Mouse (Mus musculus): ENCODE measurements around the gene Hes7. TPM values are rescaled to one million over a fixed set of nuclear protein-coding genes. Genes with fewer than 3 reads are reported as not detected.

Gene Hes7
- polyA plus RNA-seq, 1 experiment, result 0.44 TPM

GRCm38 (mm10) chr11:69073951-69074775 lies 46.0 kb upstream of the Hes7 start:
- WGBS, result 81% methylated on average over 6 of the region's 6 CpGs
- H3K36me3 ChIP-seq (ENCODE audit: control insufficient read depth, insufficient read depth, low read length), result no peaks in the 10 kb centered on the region
- H3K27me3 ChIP-seq (ENCODE audit: control insufficient read depth, insufficient read depth, low read length), result no peaks in the 10 kb centered on the region
- no peak for DNase-seq (ENCODE audit: low read depth in 1 of 2, low spot score in 2 of 2)
- TF ChIP-seq CTCF (IDR thresholded peaks at IDR 0.05; ENCODE audit: extremely low read depth, insufficient read depth, insufficient read length, insufficient replicate concordance) (no peak), POLR2A (IDR thresholded peaks at IDR 0.05; ENCODE audit: low read depth, low read length) (no peak)
- peaks cover 8% of the 10 kb centered on the region; the same call in 1 of the 2 replicates for H3K4me1 ChIP-seq (ENCODE audit: control insufficient read depth, insufficient read depth, insufficient read length)
- peak overlapping the region; percentile 35; the same call in 1 of the 2 replicates for H3K27ac ChIP-seq (ENCODE audit: insufficient read depth, low read length)
- no peak overlapping the region for H3K4me3 ChIP-seq (ENCODE audit: extremely low read depth, insufficient read depth, insufficient read length)

- WGBS, result 81% methylated on average over 2 of the region's 2 CpGs
- H3K27ac ChIP-seq (ENCODE audit: insufficient read depth, low read length), result no peak overlapping the region
- no peaks in the 10 kb centered on the region for H3K27me3 ChIP-seq (ENCODE audit: control insufficient read depth, insufficient read depth, low read length)
- peaks cover 9% of the 10 kb centered on the region; the same call in 1 of the 2 replicates for H3K4me1 ChIP-seq (ENCODE audit: control insufficient read depth, insufficient read depth, insufficient read length)
- DNase-seq (ENCODE audit: low read depth in 1 of 2, low spot score in 2 of 2), result no peak
- no peaks in the 10 kb centered on the region for H3K36me3 ChIP-seq (ENCODE audit: control insufficient read depth, insufficient read depth, low read length)
- H3K4me3 ChIP-seq (ENCODE audit: extremely low read depth, insufficient read depth, insufficient read length), result no peak overlapping the region
- TF ChIP-seq POLR2A (IDR thresholded peaks at IDR 0.05; ENCODE audit: low read depth, low read length) (no peak), CTCF (IDR thresholded peaks at IDR 0.05; ENCODE audit: extremely low read depth, insufficient read depth, insufficient read length, insufficient replicate concordance) (no peak)
Observed at GRCm38 (mm10) chr11:69074776-69075069, 45.5 kb upstream of the Hes7 start.

DNA sequence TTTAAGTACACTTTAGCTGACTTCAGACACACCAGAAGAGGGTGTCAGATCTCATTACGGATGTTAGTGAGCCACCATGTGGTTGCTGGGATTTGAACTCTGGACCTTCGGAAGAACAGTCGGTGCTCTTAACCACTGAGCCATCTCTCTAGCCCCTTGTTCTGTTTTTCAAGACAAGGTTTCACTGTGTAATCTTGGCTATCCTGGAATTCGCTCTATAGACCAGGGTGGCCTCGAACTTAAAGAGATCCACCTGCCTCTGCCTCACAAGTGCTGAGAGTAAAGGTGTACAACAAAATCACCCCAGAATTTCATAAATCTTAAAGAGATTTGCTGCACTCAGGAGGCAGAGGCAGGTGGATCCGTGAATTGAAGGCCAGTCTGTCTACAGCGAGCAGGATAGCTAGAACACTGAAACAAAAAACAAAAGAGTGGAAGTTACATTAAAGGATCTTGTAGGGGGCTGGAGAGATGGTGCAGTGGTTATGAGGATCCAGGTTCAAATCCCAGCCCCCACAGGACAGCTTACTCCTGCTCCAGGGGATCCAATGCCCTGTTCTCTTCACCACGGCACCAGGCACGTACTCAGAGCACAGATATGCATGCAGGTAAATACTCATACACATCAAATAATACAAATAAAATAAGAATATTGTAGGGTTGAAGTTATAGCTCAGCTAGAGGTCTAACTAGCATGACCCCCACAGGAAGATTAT lies 44.3 kb upstream of the Hes7 start:
- 74% methylated on average over 9 of the region's 9 CpGs for WGBS
- Histone ChIP-seq H3K4me1 (ENCODE audit: control insufficient read depth, insufficient read depth, insufficient read length) (peaks cover 9% of the 10 kb centered on the region; the same call in 1 of the 2 replicates), H3K4me3 (ENCODE audit: extremely low read depth, insufficient read depth, insufficient read length) (no peak overlapping the region), H3K36me3 (ENCODE audit: control insufficient read depth, insufficient read depth, low read length) (no peaks in the 10 kb centered on the region), H3K27me3 (ENCODE audit: control insufficient read depth, insufficient read depth, low read length) (no peaks in the 10 kb centered on the region), H3K27ac (ENCODE audit: insufficient read depth, low read length) (no peak overlapping the region)
- TF ChIP-seq CTCF (IDR thresholded peaks at IDR 0.05; ENCODE audit: extremely low read depth, insufficient read depth, insufficient read length, insufficient replicate concordance) (no peak), POLR2A (IDR thresholded peaks at IDR 0.05; ENCODE audit: low read depth, low read length) (no peak)
- no peak for DNase-seq (ENCODE audit: low read depth in 1 of 2, low spot score in 2 of 2)

DNA sequence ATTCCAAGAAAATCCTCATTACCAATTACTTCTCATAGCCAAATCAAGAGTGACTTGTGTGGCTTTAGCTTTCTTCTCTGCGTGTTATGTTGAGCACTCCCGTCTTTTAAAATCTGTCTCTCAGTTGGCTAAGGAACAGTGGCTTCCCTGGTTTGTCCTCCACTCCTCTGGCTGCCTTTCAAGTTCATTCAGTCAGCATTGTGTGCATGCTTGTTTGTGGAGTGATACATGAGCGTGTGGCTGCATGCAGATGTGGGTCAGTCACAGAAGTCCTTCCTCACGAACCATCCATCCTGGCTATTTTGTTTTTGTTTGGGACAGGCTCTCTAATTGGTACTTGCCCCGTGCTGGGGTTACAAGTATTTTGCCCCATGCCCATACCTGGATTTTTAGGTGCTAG lies 43.6 kb upstream of the Hes7 start:
- Histone ChIP-seq H3K4me1 (ENCODE audit: control insufficient read depth, insufficient read depth, insufficient read length) (peaks cover 9% of the 10 kb centered on the region; the same call in 1 of the 2 replicates), H3K27me3 (ENCODE audit: control insufficient read depth, insufficient read depth, low read length) (no peaks in the 10 kb centered on the region), H3K36me3 (ENCODE audit: control insufficient read depth, insufficient read depth, low read length) (no peaks in the 10 kb centered on the region), H3K4me3 (ENCODE audit: extremely low read depth, insufficient read depth, insufficient read length) (no peak overlapping the region), H3K27ac (ENCODE audit: insufficient read depth, low read length) (no peak overlapping the region)
- TF ChIP-seq CTCF (IDR thresholded peaks at IDR 0.05; ENCODE audit: extremely low read depth, insufficient read depth, insufficient read length, insufficient replicate concordance), result no peak
- TF ChIP-seq POLR2A (IDR thresholded peaks at IDR 0.05; ENCODE audit: low read depth, low read length), result no peak
- no peak for DNase-seq (ENCODE audit: low read depth in 1 of 2, low spot score in 2 of 2)
- 90% methylated on average over 5 of the region's 5 CpGs for WGBS

- TF ChIP-seq POLR2A (IDR thresholded peaks at IDR 0.05; ENCODE audit: low read depth, low read length) (no peak), CTCF (IDR thresholded peaks at IDR 0.05; ENCODE audit: extremely low read depth, insufficient read depth, insufficient read length, insufficient replicate concordance) (no peak)
- no peaks in the 10 kb centered on the region for H3K27me3 ChIP-seq (ENCODE audit: control insufficient read depth, insufficient read depth, low read length)
- WGBS, result 90% methylated on average over 9 of the region's 9 CpGs
- H3K36me3 ChIP-seq (ENCODE audit: control insufficient read depth, insufficient read depth, low read length), result no peaks in the 10 kb centered on the region
- H3K27ac ChIP-seq (ENCODE audit: insufficient read depth, low read length), result no peak overlapping the region
- DNase-seq (ENCODE audit: low read depth in 1 of 2, low spot score in 2 of 2), result no peak
- peaks cover 9% of the 10 kb centered on the region; the same call in 1 of the 2 replicates for H3K4me1 ChIP-seq (ENCODE audit: control insufficient read depth, insufficient read depth, insufficient read length)
- no peak overlapping the region for H3K4me3 ChIP-seq (ENCODE audit: extremely low read depth, insufficient read depth, insufficient read length)
Observed at GRCm38 (mm10) chr11:69077316-69077715, 42.9 kb upstream of the Hes7 start.

- Histone ChIP-seq H3K4me3 (ENCODE audit: extremely low read depth, insufficient read depth, insufficient read length) (no peak overlapping the region), H3K36me3 (ENCODE audit: control insufficient read depth, insufficient read depth, low read length) (no peaks in the 10 kb centered on the region), H3K4me1 (ENCODE audit: control insufficient read depth, insufficient read depth, insufficient read length) (peaks cover 9% of the 10 kb centered on the region; the same call in 1 of the 2 replicates), H3K27ac (ENCODE audit: insufficient read depth, low read length) (peak overlapping the region; percentile 11; the same call in 1 of the 2 replicates), H3K27me3 (ENCODE audit: control insufficient read depth, insufficient read depth, low read length) (no peaks in the 10 kb centered on the region)
- DNase-seq (ENCODE audit: low read depth in 1 of 2, low spot score in 2 of 2), result no peak
- TF ChIP-seq POLR2A (IDR thresholded peaks at IDR 0.05; ENCODE audit: low read depth, low read length) (no peak), CTCF (IDR thresholded peaks at IDR 0.05; ENCODE audit: extremely low read depth, insufficient read depth, insufficient read length, insufficient replicate concordance) (no peak)
- WGBS, result 82% methylated on average over 6 of the region's 6 CpGs
Observed at GRCm38 (mm10) chr11:69078041-69078440, 42.2 kb upstream of the Hes7 start.
